Mouse (Mus musculus) megakaryocyte, embryonic 14.5 days (primary cell): ENCODE measurements around the gene Mov10l1.

Experiments used
- FLI1 ChIP-seq: IDR thresholded peaks from 2 replicates; pipeline ENCODE4 v1.6.1; 2012; ENCODE audit warnings: low read length, inconsistent platforms, mixed read lengths
- GATA1 ChIP-seq: IDR thresholded peaks from 3 replicates; pipeline ENCODE4 v1.6.1; 2012; ENCODE audit warnings: mixed read lengths, low read length, inconsistent platforms, borderline replicate concordance

- TF ChIP-seq GATA1 (no peak), FLI1 (no peak)
These were observed 84.9 kb downstream of the Mov10l1 start for GRCm38 (mm10) chr15:89067609-89068008.
